ENCODE assay signal across 10 mouse cellular contexts in genomic region chr1:159900639-159901038, GRCm38 (mm10).
"Had no signal": no experiment of that assay in that cellular context is flagged by ENCODE, and none has a peak within 500 bp of the region (broad histone marks: within the 10 kb centered on the region; RNA-seq: fewer than 3 reads in every experiment).

No protein-coding gene starts in this region.

- DNase-seq: kidney, adult 18-20 months; kidney, postnatal 10 days; left cerebral cortex, postnatal 4 days; lung, adult 18-20 months; right cerebral cortex, postnatal 4 days; spleen, adult 18-20 months; thymus, adult 18-20 months; thymus, postnatal 14 days had no signal

- H3K36me3 ChIP-seq: limb, embryonic 13.5 days had no signal

- H3K9ac ChIP-seq: limb, embryonic 13.5 days; liver, embryonic 14.5 days had no signal

- H3K9me3 ChIP-seq: limb, embryonic 13.5 days had no signal

- H3K27me3 ChIP-seq: limb, embryonic 13.5 days had no signal

- H3K4me2 ChIP-seq: limb, embryonic 13.5 days had no signal

- H3K27ac ChIP-seq: limb, embryonic 13.5 days; liver, embryonic 14.5 days had no signal

- H3K4me1 ChIP-seq: limb, embryonic 13.5 days had no signal

- H3K4me3 ChIP-seq: limb, embryonic 13.5 days had no signal
